Mouse (Mus musculus): Measurements from ENCODE around the gene Chrng. TPM values are rescaled to one million over a fixed set of nuclear protein-coding genes. Genes with fewer than 3 reads are reported as not detected.

Chrng gene
- polyA plus RNA-seq, 1 experiment: 0.22 TPM

DNA sequence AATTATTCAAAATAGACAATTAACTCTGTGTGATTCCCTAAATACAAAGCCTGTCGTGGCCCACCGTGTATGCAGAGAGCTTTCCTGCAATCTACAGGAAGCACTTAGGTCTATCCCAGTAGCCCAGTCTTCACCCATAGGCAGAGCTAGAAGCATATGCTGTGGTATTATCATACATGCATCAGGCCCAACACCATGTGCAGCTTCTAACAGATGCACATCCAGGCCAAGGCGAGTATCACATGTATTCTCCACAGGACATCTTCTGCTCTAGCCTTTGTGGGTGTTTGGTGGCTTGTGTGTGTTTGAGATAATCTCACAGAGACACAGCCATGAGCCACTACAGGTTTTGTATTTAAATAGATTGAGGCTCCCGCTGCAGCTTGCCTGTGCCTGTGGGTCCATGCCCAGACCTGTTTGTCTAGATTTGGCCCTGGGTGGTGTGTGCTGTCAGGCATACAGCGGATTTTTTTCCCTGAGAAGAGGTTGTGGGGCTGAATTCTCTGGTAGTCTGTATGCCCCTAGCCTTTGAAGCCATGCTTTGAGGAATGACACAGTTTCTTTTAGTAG lies 47.7 kb downstream of the Chrng start:
- no peak for DNase-seq (ENCODE audit: low read depth)

DNA sequence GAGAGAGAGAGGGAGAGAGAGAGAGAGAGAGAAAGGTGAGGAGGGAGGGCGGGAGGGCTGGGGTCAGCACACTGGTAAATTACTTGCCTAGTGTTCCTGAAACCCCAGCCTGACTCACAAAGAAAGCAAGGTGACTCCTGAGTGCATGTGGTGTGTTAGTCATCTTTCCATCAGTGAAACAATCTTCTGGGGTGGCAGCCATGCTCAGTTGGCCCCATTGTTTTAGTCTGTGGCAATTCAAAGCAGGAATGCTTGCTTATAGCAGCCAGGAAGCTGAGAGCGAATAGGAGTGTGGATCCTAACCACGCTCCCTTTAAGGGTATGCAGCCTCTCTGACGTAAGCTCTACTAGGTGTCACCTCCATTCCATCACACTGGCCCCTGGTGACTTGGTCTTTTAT lies 50.7 kb downstream of the Chrng start:
- DNase-seq (ENCODE audit: low read depth): no peak

- DNase-seq (ENCODE audit: low read depth): no peak
These were observed 53.2 kb downstream of the Chrng start for GRCm38 (mm10) chr1:87257691-87258090.

GRCm38 (mm10) chr1:87258484-87258883 lies 54.0 kb downstream of the Chrng start:
- DNase-seq (ENCODE audit: low read depth): no peak

- DNase-seq (ENCODE audit: low read depth): no peak
These were observed 54.9 kb downstream of the Chrng start for GRCm38 (mm10) chr1:87259316-87259715.

Other genes starting within 250 kb of the Chrng start
- 18.2 and 22.5 TPM in 2 replicates for gene Alppl2, start 114.7 kb upstream of the Chrng start, polyA plus RNA-seq (2012; rRNA removed)
- gene Alpi, start 103.1 kb upstream of the Chrng start, polyA plus RNA-seq (2012; rRNA removed): 0.08 TPM in 1 of 2 replicates, not detected in the other
- gene Akp3, start 79.7 kb upstream of the Chrng start, polyA plus RNA-seq (2012; rRNA removed): 0.12 and 0.41 TPM in 2 replicates
- gene Ecel1, start 48.1 kb upstream of the Chrng start, polyA plus RNA-seq (2012; rRNA removed): 0.15 and 0.22 TPM in 2 replicates
- 1.5 and 1.8 TPM in 2 replicates for gene Prss56, start 21.3 kb upstream of the Chrng start, polyA plus RNA-seq (2012; rRNA removed)
- 0.03 TPM in 1 of 2 replicates, not detected in the other for gene Chrnd, start 14.1 kb upstream of the Chrng start, polyA plus RNA-seq (2012; rRNA removed)
- gene Eif4e2, start 9.3 kb downstream of the Chrng start, polyA plus RNA-seq (2012; rRNA removed): 34.9 and 41.5 TPM in 2 replicates
- 11.3 and 11.8 TPM in 2 replicates for gene Efhd1, start 59.7 kb downstream of the Chrng start, polyA plus RNA-seq (2012; rRNA removed)
- gene Gigyf2, start 122.3 kb downstream of the Chrng start, polyA plus RNA-seq (2012; rRNA removed): 31.3 and 36.2 TPM in 2 replicates
- gene Kcnj13, start 190.1 kb downstream of the Chrng start, polyA plus RNA-seq (2012; rRNA removed): not detected in 2 replicates